Mouse (Mus musculus): ENCODE data around the gene Hspb3. TPM values are rescaled to one million over a fixed set of nuclear protein-coding genes. Genes with fewer than 3 reads are reported as not detected.

Gene Hspb3
- polyA plus RNA-seq, 1 experiment from 2014 or later = 1.2 TPM

- no peaks in the 10 kb centered on the region for H3K36me3 ChIP-seq
- no peak for ATAC-seq (replicated peaks)
- H3K9ac ChIP-seq (replicated peaks) = peak overlapping the region; percentile 97
- peak overlapping the region; percentile 90 for H3K4me2 ChIP-seq (replicated peaks)
- H3K4me1 ChIP-seq = peaks cover 65% of the 10 kb centered on the region
- no peaks in the 10 kb centered on the region for H3K27me3 ChIP-seq
- 9% methylated on average over 24 of the region's 24 CpGs for WGBS
- H3K9me3 ChIP-seq = no peaks in the 10 kb centered on the region
- no peak overlapping the region for H3K27ac ChIP-seq (replicated peaks)
- peak overlapping the region; percentile 95 for H3K4me3 ChIP-seq
Observed at GRCm38 (mm10) chr13:113614635-113615545, 48.6 kb downstream of the Hspb3 start.

- H3K27me3 ChIP-seq = no peaks in the 10 kb centered on the region
- WGBS = 43% methylated on average over 10 of the region's 10 CpGs
- no peak overlapping the region for H3K27ac ChIP-seq (replicated peaks)
- no peak overlapping the region for H3K9ac ChIP-seq (replicated peaks)
- no peaks in the 10 kb centered on the region for H3K36me3 ChIP-seq
- peaks cover 65% of the 10 kb centered on the region for H3K4me1 ChIP-seq
- peak overlapping the region; percentile 12; the same call in 1 of the 2 replicates for H3K4me3 ChIP-seq
- no peaks in the 10 kb centered on the region for H3K9me3 ChIP-seq
- ATAC-seq (replicated peaks) = no peak
- H3K4me2 ChIP-seq (replicated peaks) = peak overlapping the region; percentile 90
Observed at GRCm38 (mm10) chr13:113613882-113614281, 49.6 kb downstream of the Hspb3 start.

- no peaks in the 10 kb centered on the region for H3K9me3 ChIP-seq
Observed at GRCm38 (mm10) chr13:113613341-113613740, 50.1 kb downstream of the Hspb3 start.

More at GRCm38 (mm10) chr13:113613341-113613740, 50.1 kb downstream of the Hspb3 start:
- peaks cover 65% of the 10 kb centered on the region for H3K4me1 ChIP-seq
- H3K9ac ChIP-seq (replicated peaks) = no peak overlapping the region
- peak overlapping the region; percentile 90 for H3K4me2 ChIP-seq (replicated peaks)
- no peaks in the 10 kb centered on the region for H3K27me3 ChIP-seq
- no peak overlapping the region for H3K4me3 ChIP-seq
- no peak overlapping the region for H3K27ac ChIP-seq (replicated peaks)
- H3K36me3 ChIP-seq = no peaks in the 10 kb centered on the region
- 34% methylated on average over 12 of the region's 12 CpGs for WGBS
- ATAC-seq (replicated peaks) = no peak

Other genes with a start within 250 kb of the Hspb3 start
- gene Snx18, start 45.1 kb downstream of the Hspb3 start, polyA plus RNA-seq (2015; fragmentation: Nextera tagmentation; extraction: Ambion mirVana) = 11.6 and 12.0 TPM in 2 replicates
- 17.4 and 19.5 TPM in 2 replicates for gene Arl15, start 130.8 kb upstream of the Hspb3 start, polyA plus RNA-seq (2015; fragmentation: Nextera tagmentation; extraction: Ambion mirVana)

All from forebrain, embryonic 15.5 days (tissue).